Mouse (Mus musculus) CD4-positive, CD25-positive, alpha-beta regulatory T cell, adult 2 months (primary cell): ENCODE data around the gene Mns1.
"Not testable (repeated sequence)": the region's sequence is repeated elsewhere in the genome, so short reads cannot be mapped to it uniquely, and the experiment has no call there.

Experiments used
- DNase-seq: peaks from one replicate; pipeline ENCODE4 v3.0.0-alpha.2; 2012; ENCODE audit warnings: low read depth, low spot score

Mns1 gene

DNA sequence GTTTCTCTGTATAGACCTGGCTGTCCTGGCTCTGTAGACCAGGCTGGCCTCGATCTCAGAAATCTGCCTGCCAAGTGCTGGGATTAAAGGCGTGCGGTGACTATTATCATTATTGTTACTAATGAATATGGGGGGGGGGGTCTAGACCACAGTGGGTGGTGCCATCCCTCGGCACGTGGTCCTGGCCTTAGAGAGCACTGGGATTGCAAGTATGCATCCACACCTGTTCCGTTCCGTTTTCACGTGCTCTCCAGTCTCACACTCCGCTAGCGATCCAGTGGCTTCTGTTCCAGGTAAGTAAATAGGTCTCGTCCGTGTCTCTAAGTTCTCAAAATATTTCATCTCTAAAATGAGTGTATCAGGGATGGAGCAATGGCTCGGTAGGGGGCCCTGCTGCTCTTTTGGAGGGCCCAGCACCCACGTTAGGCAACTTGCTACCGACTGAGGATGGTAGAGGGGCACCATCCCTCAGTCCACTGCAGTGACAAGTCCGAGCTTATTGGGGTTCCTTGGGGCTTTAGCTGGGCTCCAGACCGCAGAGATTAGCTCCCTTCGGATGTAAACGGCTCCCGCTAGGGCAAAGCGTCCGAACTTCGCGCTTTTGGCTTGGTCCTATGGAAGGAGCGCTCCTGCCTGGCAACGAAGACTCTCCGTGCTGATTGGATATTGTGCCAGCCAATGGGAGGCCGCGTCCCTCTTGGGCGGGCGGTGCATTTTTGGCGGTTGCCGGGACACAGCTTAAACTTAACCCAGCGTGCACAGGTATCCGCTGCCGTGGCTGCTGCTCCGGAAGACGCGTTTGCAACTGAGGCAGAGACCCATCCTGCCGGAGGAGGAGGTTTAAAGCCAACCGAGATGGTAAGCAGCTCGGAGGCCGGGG, at the start of gene Mns1:
Gene Mns1, plus strand, starts transcription at position 190 of the 880 bp plus-strand sequence.
- peak; percentile 96 for DNase-seq

- no peak for DNase-seq
Observed at GRCm38 (mm10) chr9:72388934-72389333, 48.9 kb upstream of the Mns1 start.

- DNase-seq: peak; percentile 34
Observed at GRCm38 (mm10) chr9:72389431-72390002, 48.3 kb upstream of the Mns1 start.

DNA sequence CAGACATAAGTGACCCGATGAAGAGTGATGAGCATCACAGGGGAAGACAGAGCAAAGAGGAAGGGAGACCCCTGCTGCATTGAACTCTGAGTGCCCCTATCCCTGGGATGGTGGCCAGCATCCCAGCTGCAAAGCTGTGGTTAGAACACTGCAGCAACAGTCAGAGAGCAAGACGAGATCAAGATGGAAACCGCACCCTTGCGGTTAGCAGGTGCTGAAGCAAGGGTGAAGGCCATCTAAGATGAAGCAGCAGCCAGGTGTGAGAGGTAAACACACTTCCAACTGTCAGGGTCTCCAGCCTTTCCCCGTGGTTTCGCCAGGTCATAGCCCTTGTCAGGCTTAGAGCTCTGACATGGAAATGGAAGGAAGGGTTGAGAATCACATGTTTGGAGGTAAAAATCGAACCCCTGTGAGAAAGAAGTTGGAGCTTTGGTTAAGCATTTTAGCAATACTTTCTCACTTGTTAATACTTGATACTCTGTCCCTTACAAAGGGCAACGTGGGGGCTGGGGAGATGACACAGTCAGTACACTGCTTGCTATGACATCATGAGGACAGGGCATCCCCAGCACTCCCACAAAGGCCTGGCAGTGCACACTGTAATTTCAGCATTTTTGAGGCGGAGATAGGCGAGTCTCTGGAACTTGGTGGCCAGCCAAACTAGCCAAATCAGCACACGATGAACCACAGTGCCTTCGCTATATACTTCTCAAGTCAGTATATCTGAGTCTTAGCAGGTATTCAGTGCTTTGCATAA, 47.3 kb upstream of the Mns1 start:
- DNase-seq: peak; percentile 46

DNA sequence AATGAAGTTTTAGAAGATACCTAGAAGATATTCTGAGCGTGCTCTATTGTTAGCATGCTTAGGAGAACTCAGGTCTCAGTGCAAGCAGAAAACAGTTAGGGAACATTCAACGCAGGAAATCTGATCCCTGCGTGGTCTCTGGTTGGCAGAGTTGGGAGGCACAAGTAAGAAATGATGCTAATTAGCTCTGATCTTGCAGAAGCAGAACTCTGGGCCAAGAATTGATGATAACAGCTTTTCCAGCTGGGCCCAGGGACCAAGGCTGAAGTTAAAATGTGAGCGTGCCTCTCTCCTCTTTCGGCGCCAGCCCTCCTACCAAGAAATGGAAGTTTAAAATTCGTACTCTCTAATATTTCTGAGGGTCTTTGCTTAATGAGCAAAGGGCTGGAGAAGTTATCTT, 45.1 kb upstream of the Mns1 start:
- DNase-seq: no peak

- DNase-seq: no peak
Observed at GRCm38 (mm10) chr9:72393238-72393637, 44.6 kb upstream of the Mns1 start.

GRCm38 (mm10) chr9:72393869-72394341, 43.9 kb upstream of the Mns1 start:
- DNase-seq: no peak

- DNase-seq: peak; percentile 18
Observed at GRCm38 (mm10) chr9:72400121-72400520, 37.7 kb upstream of the Mns1 start.

DNA sequence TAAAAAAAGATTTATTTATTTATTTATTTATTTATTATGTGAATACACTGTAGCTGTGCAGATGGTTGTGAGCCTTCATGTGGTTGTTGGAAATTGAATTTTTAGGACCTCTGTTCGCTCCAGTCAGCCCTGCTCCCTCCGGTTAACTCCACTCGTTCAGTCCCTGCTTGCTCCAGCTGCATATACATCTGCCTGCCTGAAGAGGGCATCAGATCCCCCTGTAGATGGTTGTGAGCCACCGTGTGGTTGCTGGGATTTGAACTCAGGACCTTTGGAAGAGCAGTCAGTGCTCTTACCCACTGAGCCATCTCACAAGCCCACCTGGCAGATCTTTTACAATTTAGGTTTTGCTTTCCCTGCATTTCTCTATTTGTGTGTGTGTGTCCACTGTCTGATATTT, 36.0 kb upstream of the Mns1 start:
- not testable (repeated sequence) for DNase-seq

- DNase-seq: no peak
Observed at GRCm38 (mm10) chr9:72403421-72403820, 34.4 kb upstream of the Mns1 start.

DNA sequence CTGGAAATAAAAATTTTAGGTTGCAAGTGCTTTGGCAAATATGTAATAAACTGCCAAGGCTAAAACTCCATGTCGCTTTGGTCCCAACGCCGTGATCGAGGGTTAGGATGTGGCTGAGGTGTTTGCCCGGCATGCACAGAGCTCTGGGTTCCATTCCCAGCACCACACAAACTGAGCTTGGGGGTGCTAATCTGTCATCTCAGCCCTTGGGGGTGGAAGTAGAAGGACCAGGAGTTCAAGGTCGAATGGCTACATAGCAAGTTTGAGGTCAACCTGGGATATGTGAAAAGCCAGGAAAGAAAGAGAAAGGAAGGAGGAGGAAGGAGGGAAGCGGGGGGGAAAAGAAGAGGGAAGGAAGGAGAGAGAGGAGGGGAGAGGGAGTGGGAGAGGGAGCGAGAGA, 33.4 kb upstream of the Mns1 start:
- DNase-seq: no peak

GRCm38 (mm10) chr9:72404934-72405333, 32.9 kb upstream of the Mns1 start:
- no peak for DNase-seq

DNA sequence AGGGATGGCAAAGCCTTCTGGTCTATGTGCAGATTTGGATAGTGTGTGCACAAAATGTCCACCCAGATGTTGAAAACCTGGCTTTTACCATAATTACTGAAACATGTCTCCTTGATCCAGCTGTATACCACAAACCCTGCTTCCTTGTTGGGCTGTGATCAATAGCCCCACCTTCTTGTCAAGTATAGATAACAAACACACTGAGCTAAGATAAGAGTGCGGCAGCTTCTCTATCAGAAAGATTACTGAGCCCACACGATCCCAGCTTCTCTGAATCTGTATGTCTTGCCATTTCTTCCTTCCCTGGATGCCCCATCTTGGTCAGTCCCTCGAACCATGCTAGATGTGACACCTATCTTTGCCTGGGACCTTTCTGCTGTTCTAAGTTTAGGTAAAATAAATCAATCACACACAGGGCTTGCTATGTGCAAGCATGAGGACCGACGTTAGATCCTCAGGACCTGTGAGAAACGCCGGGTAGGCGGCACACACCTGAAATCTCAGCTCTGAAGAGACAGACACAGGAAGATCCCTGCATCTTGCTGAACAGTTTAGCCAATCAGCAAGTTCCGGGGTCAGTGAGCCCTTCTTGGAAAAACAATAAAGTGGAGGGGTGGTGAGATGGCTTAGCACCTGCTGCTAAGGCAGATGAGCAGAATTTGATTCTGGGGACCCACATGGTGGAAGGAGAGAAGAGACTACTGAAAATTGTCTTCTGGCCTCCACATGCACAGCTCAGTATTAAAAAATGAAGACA, 31.8 kb upstream of the Mns1 start:
- DNase-seq: no peak

- DNase-seq: peak; percentile 91
Observed at GRCm38 (mm10) chr9:72408131-72408586, 29.7 kb upstream of the Mns1 start.

- no peak for DNase-seq
Observed at GRCm38 (mm10) chr9:72409381-72410225, 28.2 kb upstream of the Mns1 start.

GRCm38 (mm10) chr9:72411746-72412145, 26.1 kb upstream of the Mns1 start:
- DNase-seq: no peak

- no peak for DNase-seq
Observed at GRCm38 (mm10) chr9:72418443-72418842, 19.4 kb upstream of the Mns1 start.

DNA sequence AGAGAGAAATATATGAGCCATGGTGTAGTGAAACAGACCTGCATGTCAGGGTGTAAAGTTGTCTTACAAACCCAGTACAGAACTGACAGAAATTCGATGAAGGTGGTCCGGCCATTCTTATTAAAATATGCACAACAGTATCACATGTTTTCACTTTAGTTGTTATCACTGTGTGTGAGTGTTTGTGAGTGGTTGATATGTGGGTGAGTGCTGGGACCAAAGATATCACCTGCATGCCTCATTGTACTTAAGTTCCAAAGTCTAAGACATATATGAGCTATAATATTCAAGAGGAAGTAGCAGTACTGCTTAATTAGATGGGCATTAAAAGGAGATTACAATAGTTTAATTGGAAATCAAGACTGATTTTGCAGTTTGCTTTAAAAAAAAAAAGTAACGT, 17.3 kb upstream of the Mns1 start:
- no peak for DNase-seq

- DNase-seq: no peak
Observed at GRCm38 (mm10) chr9:72422284-72422683, 15.5 kb upstream of the Mns1 start.

GRCm38 (mm10) chr9:72422753-72423152, 15.1 kb upstream of the Mns1 start:
- no peak for DNase-seq
